Mouse (Mus musculus) embryonic facial prominence, embryonic 11.5 days (tissue): ENCODE measurements around the gene Zfp286. TPM values are rescaled to one million over a fixed set of nuclear protein-coding genes. Genes with fewer than 3 reads are reported as not detected.
A peak's percentile ranks its signal among the peaks of the same experiment; 100 is the strongest.

Experiments used
- ATAC-seq: fragments of 200-750 bp; cut with Nextera tagmentation; replicated peaks from 2 replicates; pipeline ENCODE4 v1.8.0; 2017; ENCODE audit warnings: low read depth; ENCODE audit not compliant: insufficient number of reproducible peaks, low FRiP score, low TSS enrichment
- DNase-seq: peaks from one replicate; pipeline ENCODE4 v3.0.0-alpha.2; 2015; ENCODE audit warnings: low spot score
- H3K27ac ChIP-seq: fragments of 300-500 bp; sonication (generic); replicated peaks from 2 replicates; pipeline ENCODE4 v1.5.1; 2014; ENCODE audit warnings: mild to moderate bottlenecking, low read depth, low read length, control low read depth
- H3K27me3 ChIP-seq: fragments of 300-500 bp; sonication (generic); 2 replicates; pipeline ENCODE4 v1.6.1; 2014; ENCODE audit warnings: mild to moderate bottlenecking, low read length, moderate library complexity, mixed read lengths; ENCODE audit not compliant: control insufficient read depth, insufficient read depth
- H3K36me3 ChIP-seq: fragments of 300-500 bp; sonication (generic); replicated peaks from 2 replicates; pipeline ENCODE4 v1.6.1; 2014; ENCODE audit warnings: low read depth, mild to moderate bottlenecking, low read length, moderate library complexity, mixed read lengths; ENCODE audit not compliant: control insufficient read depth, insufficient read depth
- H3K4me1 ChIP-seq: fragments of 300-500 bp; sonication (generic); 2 replicates; pipeline ENCODE4 v1.6.1; 2014; ENCODE audit warnings: low read length, mixed read lengths; ENCODE audit not compliant: control insufficient read depth, insufficient read depth
- H3K4me2 ChIP-seq: fragments of 300-500 bp; sonication (generic); 2 replicates; pipeline ENCODE4 v1.6.1; 2014; ENCODE audit warnings: low read depth, mild to moderate bottlenecking, control low read depth, low read length, moderate library complexity
- H3K4me3 ChIP-seq: fragments of 300-500 bp; sonication (generic); 2 replicates; pipeline ENCODE4 v1.5.1; 2014; ENCODE audit warnings: low read depth, low read length, control low read depth
- H3K9ac ChIP-seq: fragments of 300-500 bp; sonication (generic); replicated peaks from 2 replicates; pipeline ENCODE4 v1.6.1; 2014; ENCODE audit warnings: mild to moderate bottlenecking, control low read depth, low read length
- H3K9me3 ChIP-seq: fragments of 300-500 bp; sonication (generic); replicated peaks from 2 replicates; pipeline ENCODE4 v1.6.1; 2016; ENCODE audit warnings: mild to moderate bottlenecking, low read length, inconsistent platforms, mixed read lengths; ENCODE audit not compliant: control insufficient read depth
- WGBS: fragments of 180-500 bp; shearing (Covaris S2); extraction: QIAGEN DNeasy Blood & Tissue Kit; methylation state at CpG from one replicate; pipeline ENCODE4 v1.1.7; 2014; 5-methylcytosine and 5-hydroxymethylcytosine counted together
- polyA plus RNA-seq: library from polyadenylated mRNA; unstranded; fragments of >200 nt; fragmentation: Nextera tagmentation; extraction: Ambion mirVana; gene quantifications from 2 replicates; pipeline ENCODE4 v1.2.1, GENCODE M21; 2014

Gene Zfp286
- polyA plus RNA-seq = 34.3 and 36.2 TPM in 2 replicates

DNA sequence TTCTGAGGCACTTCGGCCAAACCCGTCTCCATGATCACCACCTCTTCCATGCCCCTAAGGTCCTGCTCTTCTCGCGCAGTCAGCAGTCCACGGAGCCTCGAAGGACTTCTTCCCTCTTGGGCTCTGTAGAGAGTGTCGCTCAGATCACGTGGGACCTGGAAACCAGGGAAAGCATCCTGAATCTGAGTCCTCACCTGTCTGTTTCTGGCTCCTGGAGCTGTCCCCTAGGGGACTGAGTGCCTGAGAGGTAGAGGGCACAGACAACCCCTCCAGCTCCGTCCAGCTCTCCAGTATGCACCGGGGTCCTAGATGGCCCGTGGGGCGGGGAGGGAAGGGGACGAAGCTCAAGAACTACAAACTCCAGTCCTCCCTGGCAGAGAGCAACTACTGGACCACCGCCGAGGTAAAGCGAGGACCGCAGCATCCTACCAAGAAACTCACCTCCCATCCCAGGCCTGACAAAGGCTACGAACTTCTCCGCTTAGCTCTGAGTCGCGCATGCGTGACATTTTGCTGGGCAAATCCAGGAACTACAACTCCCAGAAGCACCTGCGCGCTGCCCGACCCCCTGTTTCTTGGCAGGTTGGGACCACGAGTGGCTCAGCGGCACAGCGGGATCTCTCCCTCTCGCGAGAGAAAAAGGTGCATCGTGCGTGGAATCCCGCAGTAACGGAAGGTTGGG, at the start of gene Zfp286:
Gene Zfp286, minus strand, starts transcription at position 528 of the 682 bp plus-strand sequence.
- 4% methylated on average over 34 of the region's 34 CpGs for WGBS
- Histone ChIP-seq H3K9me3 (no peaks in the 10 kb centered on the region), H3K27ac (peak within 1 kb of the TSS; percentile 52; the same call in 1 of the 2 replicates), H3K36me3 (peaks cover 5% of the 10 kb centered on the region), H3K27me3 (no peaks in the 10 kb centered on the region), H3K4me1 (no peaks in the 10 kb centered on the region), H3K4me3 (peak within 1 kb of the TSS; percentile 59), H3K9ac (peak within 1 kb of the TSS; percentile 86), H3K4me2 (peak within 1 kb of the TSS; percentile 68)
- ATAC-seq (peak; percentile 93), DNase-seq (peak; percentile 98)

GRCm38 (mm10) chr11:62831906-62832305, 42.6 kb upstream of the Zfp286 start:
- DNase-seq = no peak
- H3K27ac ChIP-seq = no peak overlapping the region
- no peak overlapping the region for H3K4me3 ChIP-seq
- no peaks in the 10 kb centered on the region for H3K9me3 ChIP-seq
- no peaks in the 10 kb centered on the region for H3K36me3 ChIP-seq
- H3K9ac ChIP-seq = no peak overlapping the region
- H3K4me1 ChIP-seq = no peaks in the 10 kb centered on the region
- no peak for ATAC-seq
- H3K4me2 ChIP-seq = no peak overlapping the region
- no peaks in the 10 kb centered on the region for H3K27me3 ChIP-seq

GRCm38 (mm10) chr11:62830387-62830786, 41.1 kb upstream of the Zfp286 start:
- H3K9ac ChIP-seq = no peak overlapping the region
- no peak overlapping the region for H3K27ac ChIP-seq
- no peak overlapping the region for H3K4me2 ChIP-seq
- H3K9me3 ChIP-seq = no peaks in the 10 kb centered on the region
- DNase-seq (no peak), ATAC-seq (no peak)
- H3K27me3 ChIP-seq = no peaks in the 10 kb centered on the region
- no peaks in the 10 kb centered on the region for H3K36me3 ChIP-seq
- no peaks in the 10 kb centered on the region for H3K4me1 ChIP-seq
- 86% methylated on average over 2 of the region's 2 CpGs for WGBS
- H3K4me3 ChIP-seq = no peak overlapping the region

DNA sequence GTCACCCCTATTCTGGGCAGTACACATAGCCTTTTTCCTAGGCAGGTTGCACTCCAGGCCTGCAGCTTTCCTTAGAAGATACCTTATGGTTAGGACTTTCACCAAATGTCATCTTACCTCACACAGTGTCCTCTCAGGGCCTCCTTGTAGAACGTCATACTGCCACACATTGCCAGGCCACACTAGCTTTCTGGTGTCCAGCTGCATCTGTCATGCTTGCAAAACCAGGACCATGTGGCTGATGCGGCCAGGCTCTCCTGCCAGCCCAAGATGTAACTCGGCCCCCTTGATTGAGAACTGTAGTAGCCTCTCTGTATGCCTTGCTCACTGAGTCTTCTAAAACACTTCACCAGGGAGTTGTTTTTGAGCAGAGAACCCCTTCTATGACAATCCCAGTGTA, 38.6 kb upstream of the Zfp286 start:
- no peak for DNase-seq
- no peaks in the 10 kb centered on the region for H3K4me1 ChIP-seq
- 78% methylated on average over 3 of the region's 3 CpGs for WGBS

DNA sequence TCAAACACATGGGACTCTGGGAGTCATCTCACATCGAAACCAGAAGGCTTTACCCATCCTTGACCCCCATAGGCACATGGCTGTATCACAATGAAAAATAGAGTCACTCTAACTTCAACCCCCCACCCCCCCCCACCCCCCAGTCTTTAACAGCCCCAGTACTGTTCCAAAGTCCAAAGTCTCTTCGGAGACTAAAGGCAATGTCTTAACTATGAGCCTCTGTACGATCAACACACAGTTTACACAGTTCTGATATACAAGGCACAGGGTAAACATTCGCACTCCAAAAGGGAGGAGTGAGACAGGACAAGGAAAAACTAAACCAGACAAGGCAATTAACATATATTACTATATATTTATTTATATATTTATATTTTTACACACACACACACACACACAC, 37.9 kb upstream of the Zfp286 start:
- Histone ChIP-seq H3K4me2 (no peak overlapping the region), H3K9ac (no peak overlapping the region), H3K9me3 (no peaks in the 10 kb centered on the region), H3K4me3 (no peak overlapping the region), H3K36me3 (no peaks in the 10 kb centered on the region), H3K27me3 (no peaks in the 10 kb centered on the region), H3K4me1 (no peaks in the 10 kb centered on the region), H3K27ac (no peak overlapping the region)
- WGBS = 87% methylated on average over 4 of the region's 4 CpGs
- DNase-seq = no peak
- ATAC-seq = no peak

More for the DNA sequence above, 38.6 kb upstream of the Zfp286 start:
- no peaks in the 10 kb centered on the region for H3K9me3 ChIP-seq
- H3K4me2 ChIP-seq = no peak overlapping the region
- no peak for ATAC-seq
- no peaks in the 10 kb centered on the region for H3K36me3 ChIP-seq
- no peak overlapping the region for H3K27ac ChIP-seq
- H3K4me3 ChIP-seq = no peak overlapping the region
- no peak overlapping the region for H3K9ac ChIP-seq
- no peaks in the 10 kb centered on the region for H3K27me3 ChIP-seq

DNA sequence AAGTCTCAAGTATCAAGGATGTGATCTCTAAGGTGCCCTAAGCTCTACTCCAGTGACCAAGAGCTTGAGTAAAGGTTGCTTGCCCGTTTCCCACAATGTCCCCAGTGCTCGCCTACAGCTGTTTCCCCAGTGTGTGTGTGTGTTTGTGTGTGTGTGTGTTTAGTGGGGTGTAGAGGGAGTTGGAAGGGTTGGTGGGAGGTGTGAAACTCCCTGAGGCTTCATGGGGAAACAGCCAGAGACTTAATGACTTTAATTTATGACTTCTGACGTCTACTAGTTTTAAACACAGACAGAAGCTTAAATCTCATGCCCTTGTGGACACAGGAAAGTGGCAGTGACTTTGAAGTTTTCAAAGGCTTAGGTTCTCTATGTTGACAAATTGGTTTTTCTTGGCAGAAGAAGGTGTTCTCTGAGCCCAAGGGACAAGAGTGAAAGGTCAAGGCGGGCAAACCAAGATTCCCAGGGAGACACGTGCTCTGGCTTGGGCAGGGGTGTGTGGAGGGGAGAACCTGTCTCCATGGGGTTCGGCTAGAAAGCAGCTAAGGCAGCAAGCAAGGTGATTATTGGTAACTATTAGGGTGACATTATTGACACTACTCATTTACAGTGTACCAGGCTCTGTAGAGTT, 37.0 kb upstream of the Zfp286 start:
- H3K4me1 ChIP-seq = no peaks in the 10 kb centered on the region
- no peaks in the 10 kb centered on the region for H3K36me3 ChIP-seq
- no peak overlapping the region for H3K27ac ChIP-seq
- no peaks in the 10 kb centered on the region for H3K27me3 ChIP-seq
- no peak overlapping the region for H3K4me3 ChIP-seq
- DNase-seq (no peak), ATAC-seq (no peak)
- WGBS = 77% methylated on average over 6 of the region's 6 CpGs
- no peaks in the 10 kb centered on the region for H3K9me3 ChIP-seq
- no peak overlapping the region for H3K9ac ChIP-seq
- no peak overlapping the region for H3K4me2 ChIP-seq

- Histone ChIP-seq H3K9me3 (no peaks in the 10 kb centered on the region), H3K27ac (no peak overlapping the region), H3K4me1 (peaks cover 2% of the 10 kb centered on the region; the same call in 1 of the 2 replicates), H3K9ac (no peak overlapping the region), H3K36me3 (no peaks in the 10 kb centered on the region), H3K27me3 (no peaks in the 10 kb centered on the region), H3K4me3 (no peak overlapping the region), H3K4me2 (no peak overlapping the region)
- WGBS = 82% methylated on average over 9 of the region's 9 CpGs
- no peak for ATAC-seq
- DNase-seq = no peak
Observed at GRCm38 (mm10) chr11:62825222-62826105, 36.2 kb upstream of the Zfp286 start.
